Mouse (Mus musculus) megakaryocyte, adult 5-6 weeks (primary cell): ENCODE data around the gene B3gnt9. TPM values are rescaled to one million over a fixed set of nuclear protein-coding genes. Genes with fewer than 3 reads are reported as not detected.
"Not testable (repeated sequence)": the region's sequence is repeated elsewhere in the genome, so short reads cannot be mapped to it uniquely, and the experiment has no call there.

Experiments used
- ATAC-seq: 2 replicates; pipeline ENCODE4 v1.8.0; 2016; ENCODE audit warnings: mild to moderate bottlenecking, inconsistent platforms; ENCODE audit not compliant: poor library complexity, severe bottlenecking
- total RNA-seq, 2 experiments: library from RNA; stranded (forward) in 1 of 2; stranded (reverse) in 1 of 2; fragments of 153-499, 151-499 nt in 1 of 2; fragments of 221-1000, 200-1000 nt in 1 of 2; gene quantifications; 2 replicates each; pipeline versions ENCODE4 v1.2.3 to v1.2.4; 2015 to 2017

B3gnt9 gene
- 0.31 TPM in 1 of 2 replicates, not detected in the other for total RNA-seq (2015)
- total RNA-seq (2017): 0.15 TPM in 1 of 2 replicates, not detected in the other

GRCm38 (mm10) chr8:105254966-105255350 is at the start of gene B3gnt9:
Gene B3gnt9, minus strand, starts transcription at chr8:105255153.
- ATAC-seq: peak; percentile 32

GRCm38 (mm10) chr8:105303874-105304273 is 48.9 kb upstream of the B3gnt9 start:
- no peak for ATAC-seq

- no peak for ATAC-seq
Measured at GRCm38 (mm10) chr8:105303396-105303795, 48.4 kb upstream of the B3gnt9 start.

GRCm38 (mm10) chr8:105299962-105300361 is 45.0 kb upstream of the B3gnt9 start:
- ATAC-seq: no peak

- no peak for ATAC-seq
Measured at GRCm38 (mm10) chr8:105298351-105299252, 43.6 kb upstream of the B3gnt9 start.

DNA sequence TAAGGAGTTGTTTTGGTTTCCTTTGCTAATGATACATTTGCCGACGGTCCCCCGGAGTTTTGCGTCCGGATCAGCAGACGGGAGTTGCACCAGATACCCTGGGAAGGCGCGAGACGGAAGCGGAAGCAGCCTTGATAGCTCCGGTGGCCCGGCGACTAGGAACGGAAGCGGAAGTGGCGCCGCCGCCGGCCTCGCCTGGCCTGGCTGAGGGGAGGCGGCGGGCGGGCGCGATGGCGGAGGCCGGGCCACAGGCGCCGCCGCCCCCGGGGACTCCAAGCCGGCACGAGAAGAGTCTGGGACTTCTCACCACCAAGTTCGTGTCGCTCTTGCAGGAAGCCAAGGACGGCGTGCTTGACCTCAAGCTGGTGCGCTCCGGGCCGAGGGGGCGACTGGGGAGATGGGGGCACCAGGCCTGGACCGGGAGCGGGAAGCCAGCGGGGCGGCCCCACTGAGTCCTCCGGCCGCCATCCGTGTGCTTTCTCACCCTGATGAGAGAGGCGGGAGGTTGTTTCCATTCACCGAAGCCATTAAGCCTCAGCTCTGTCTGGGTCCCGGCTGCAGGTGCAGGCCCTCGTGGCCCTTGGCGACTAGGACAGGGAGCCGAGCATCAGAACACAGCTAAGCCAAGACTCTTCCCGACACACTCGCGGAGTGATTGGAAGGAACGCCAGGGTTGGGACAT is 42.7 kb upstream of the B3gnt9 start, which contains the start of gene E2f4:
Gene E2f4, plus strand, starts transcription at position 153 of the 682 bp plus-strand sequence.
- ATAC-seq: peak; percentile 97

DNA sequence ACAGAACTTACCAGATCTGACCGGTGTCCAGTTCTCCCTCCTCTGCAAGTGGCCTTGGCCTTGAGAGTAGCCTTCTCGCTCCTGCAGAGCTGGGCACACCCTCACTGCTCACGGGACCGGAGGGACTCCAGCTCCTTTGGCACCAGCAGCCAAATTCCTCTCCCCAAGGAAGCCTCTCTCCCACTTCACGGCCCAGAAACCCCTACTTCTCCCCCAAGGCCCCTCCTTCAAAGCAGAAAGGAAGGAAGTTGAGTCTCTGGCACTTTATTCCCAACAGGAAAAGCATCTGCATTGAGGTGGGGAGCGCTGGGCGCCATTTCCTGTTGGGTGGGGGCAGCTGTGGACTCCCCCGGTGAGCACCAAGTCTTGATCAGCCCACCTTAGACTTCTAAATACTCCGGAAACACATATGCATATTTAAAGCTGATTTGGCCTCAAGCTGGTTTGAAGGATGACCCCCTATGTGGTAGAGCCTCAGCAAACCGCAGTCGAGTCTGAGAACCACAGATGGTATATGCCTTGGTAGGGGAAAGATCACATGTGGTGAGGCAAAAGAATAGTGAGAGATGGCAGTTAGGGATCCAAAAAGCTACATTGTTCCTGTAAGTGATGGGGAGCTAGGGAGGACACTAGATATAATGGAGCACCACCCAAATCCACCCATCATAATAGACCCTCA is 41.1 kb upstream of the B3gnt9 start, which contains the start of gene Exoc3l:
Gene Exoc3l, minus strand, starts transcription at position 207 of the 679 bp plus-strand sequence.
- no peak for ATAC-seq

- no peak for ATAC-seq
Measured at GRCm38 (mm10) chr8:105295256-105295655, 40.3 kb upstream of the B3gnt9 start.

DNA sequence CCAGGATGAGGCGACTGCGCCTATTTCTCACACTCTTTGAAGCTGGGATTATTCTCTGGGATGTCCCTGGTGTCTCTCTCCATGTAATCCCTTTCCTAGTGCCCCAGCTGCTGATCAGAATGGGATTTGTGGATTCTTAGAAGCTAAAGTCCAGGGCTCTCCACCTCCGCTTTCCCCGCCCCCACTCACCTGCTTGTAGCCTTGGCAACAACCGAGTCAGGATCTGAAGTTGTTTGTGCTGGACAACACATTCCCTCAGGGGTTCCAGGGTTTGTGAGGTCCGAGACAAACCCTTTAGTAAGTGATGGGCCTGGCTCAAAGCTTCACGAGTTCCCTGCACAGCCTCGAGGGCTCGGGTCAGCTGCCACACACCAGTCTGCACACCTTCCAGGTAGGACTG is 39.8 kb upstream of the B3gnt9 start:
- no peak for ATAC-seq

DNA sequence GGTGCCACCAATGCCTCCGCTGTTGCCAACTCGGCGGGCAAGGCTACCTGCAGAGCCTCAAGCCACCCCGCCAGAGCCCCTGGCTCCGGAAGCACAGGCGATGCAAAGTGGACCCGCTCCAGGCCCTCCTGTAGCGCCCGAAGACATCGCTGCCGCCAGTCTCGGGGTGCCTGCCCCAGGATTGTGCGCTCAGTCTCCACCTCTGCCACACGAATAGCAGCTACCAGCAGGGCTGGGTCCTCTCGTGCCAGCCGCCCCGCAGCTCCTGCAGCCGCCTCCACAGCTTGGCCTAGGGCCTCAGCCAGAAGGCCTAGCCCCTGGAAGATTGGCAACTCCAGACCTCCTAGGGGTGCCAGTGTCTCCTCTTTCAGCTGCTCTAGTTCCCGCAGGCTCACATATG is 38.5 kb upstream of the B3gnt9 start:
- ATAC-seq: no peak

- no peak for ATAC-seq
Measured at GRCm38 (mm10) chr8:105292471-105292870, 37.5 kb upstream of the B3gnt9 start.

- not testable (repeated sequence) for ATAC-seq
Measured at GRCm38 (mm10) chr8:105291802-105292201, 36.8 kb upstream of the B3gnt9 start.

- not testable (repeated sequence) for ATAC-seq
Measured at GRCm38 (mm10) chr8:105291364-105291763, 36.4 kb upstream of the B3gnt9 start.

DNA sequence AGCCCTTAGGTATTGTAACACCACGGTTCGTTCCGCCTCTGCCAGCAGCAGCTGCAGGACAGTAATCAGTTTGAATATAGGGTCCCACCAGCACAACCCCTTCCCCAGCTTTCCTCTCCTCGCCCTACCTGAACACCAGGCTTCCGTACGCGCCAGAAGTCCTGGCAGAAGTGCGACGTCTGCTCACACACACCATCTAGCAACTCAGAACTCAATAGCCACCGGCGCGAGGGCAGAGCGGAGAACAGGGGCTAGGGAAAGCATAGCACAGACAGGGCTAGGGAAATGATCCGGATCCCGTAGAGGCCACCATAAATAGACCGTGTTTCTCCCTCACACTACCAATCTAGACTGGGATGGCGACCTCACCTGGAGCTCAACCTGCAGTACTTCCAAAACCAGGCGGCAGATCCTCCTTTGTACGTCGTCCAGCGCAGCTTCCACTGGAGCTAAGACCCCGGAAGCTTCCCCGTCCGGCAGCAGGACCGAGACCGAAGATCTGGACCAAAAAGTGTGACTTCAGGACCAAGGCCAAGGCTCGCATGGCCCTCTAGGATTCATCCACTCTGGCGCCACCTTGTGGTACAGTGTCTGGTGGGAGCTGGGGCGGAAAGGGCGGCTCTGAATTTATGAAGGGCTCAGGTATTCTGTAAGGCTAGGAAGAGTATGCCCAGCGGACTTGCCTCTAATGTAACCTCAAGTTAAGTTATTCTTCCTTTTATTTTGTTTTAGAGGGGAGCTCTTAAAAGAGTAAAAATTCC is 35.8 kb upstream of the B3gnt9 start:
- peak; percentile 53 for ATAC-seq

DNA sequence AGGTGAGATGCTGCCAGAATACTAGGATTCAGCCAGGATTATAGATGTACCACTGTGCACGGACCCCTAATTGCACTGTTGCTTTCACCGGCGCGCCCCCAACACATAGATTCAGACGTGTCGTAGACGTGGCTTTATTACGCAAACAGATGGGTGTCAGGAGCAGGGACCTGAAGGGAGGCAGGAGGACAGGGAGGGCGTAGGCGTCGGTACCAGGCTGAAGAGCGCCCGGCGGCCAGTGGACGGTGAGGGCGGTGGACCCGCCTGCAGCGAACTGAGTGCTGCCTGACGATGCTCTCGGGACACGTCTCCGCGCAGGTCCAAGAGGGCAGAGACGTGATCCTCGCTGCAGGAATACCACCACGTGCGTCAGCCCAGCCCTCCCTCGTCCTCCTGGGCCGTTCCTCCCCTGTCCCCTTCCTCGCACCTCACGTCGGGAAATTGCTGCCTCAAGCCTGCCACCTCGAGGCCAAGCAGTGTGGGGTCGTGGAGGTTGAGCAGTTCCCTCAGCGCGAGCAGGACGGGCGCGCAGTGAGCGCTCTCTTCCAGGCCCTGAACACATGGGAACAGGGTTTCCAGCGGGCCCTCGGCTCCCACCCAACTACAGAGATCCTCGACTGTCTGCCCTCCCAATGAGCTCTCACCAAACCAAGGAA is 35.0 kb upstream of the B3gnt9 start, which contains the start of gene 4931428F04Rik:
Gene 4931428F04Rik, minus strand, starts transcription at position 60 of the 656 bp plus-strand sequence.
- ATAC-seq: peak; percentile 30

GRCm38 (mm10) chr8:105288958-105289732 is 34.2 kb upstream of the B3gnt9 start:
- ATAC-seq: peak; percentile 86

GRCm38 (mm10) chr8:105288231-105288630 is 33.3 kb upstream of the B3gnt9 start:
- ATAC-seq: no peak

DNA sequence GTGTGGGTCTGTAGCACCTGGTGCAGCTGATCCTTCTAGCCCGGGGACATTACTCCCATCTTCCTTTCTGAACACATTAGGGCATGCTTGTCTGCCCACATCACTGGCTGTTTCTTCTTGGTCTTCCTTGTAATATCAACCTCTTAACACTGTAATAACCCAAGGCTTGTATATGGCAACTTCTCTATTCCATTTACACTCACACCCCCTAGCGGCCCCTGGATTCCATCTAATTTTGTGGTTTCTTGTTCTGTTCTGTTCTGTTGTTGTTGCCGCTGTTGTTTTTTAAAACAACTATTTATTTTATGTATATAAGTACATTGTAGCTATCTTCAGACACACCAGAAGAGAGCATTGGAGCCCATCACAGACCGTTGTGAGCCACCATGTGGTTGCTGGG is 32.0 kb upstream of the B3gnt9 start:
- no peak for ATAC-seq

- no peak for ATAC-seq
Measured at GRCm38 (mm10) chr8:105285514-105285913, 30.6 kb upstream of the B3gnt9 start.
